Mouse (Mus musculus) ES-E14 (cell line): ENCODE measurements at regions not wholly inside any gene's neighbourhood (a gene's known extent, or its start where the extent isn't known, plus 50 kb on each side); places are given as distances from the start of the nearest gene placed in this dataset.

Experiments
- DNase-seq: peaks from one replicate; pipeline ENCODE4 v3.0.0-alpha.2; 2013; ENCODE audit warnings: low read depth, low spot score
- H3K27ac ChIP-seq: 2 replicates; pipeline ENCODE4 v1.5.1; 2012; ENCODE audit warnings: low read depth, mild to moderate bottlenecking, low read length, moderate library complexity, mixed read lengths; ENCODE audit not compliant: poor library complexity, insufficient read depth, severe bottlenecking
- H3K36me3 ChIP-seq: 2 replicates; pipeline ENCODE4 v1.6.1; 2012; ENCODE audit warnings: mild to moderate bottlenecking, low read length, moderate library complexity, mixed read lengths; ENCODE audit not compliant: control insufficient read depth, poor library complexity, insufficient read depth, severe bottlenecking
- H3K4me1 ChIP-seq, 2 experiments: fragments of 150-350 bp in 1 of 2; sonication (generic) in 1 of 2; 2 replicates each; pipeline ENCODE4 v1.6.1; 2012; ENCODE audit warnings: low read length in 2 of 2, mild to moderate bottlenecking in 1 of 2, mixed read lengths in 1 of 2; ENCODE audit not compliant: control insufficient read depth in 2 of 2, insufficient read depth in 2 of 2, poor library complexity in 1 of 2
- H3K4me3 ChIP-seq, 2 experiments: fragments of 150-350 bp in 1 of 2; sonication (generic) in 1 of 2; 2 replicates each; pipeline ENCODE4 v1.5.1; 2012; ENCODE audit warnings: low read length in 2 of 2, low read depth in 1 of 2, mild to moderate bottlenecking in 1 of 2, mixed read lengths in 1 of 2; ENCODE audit not compliant: insufficient read depth in 1 of 2, poor library complexity in 1 of 2, severe bottlenecking in 1 of 2
- H3K9ac ChIP-seq: 2 replicates; pipeline ENCODE4 v1.6.1; 2012; ENCODE audit warnings: low read depth, mild to moderate bottlenecking, low read length, mixed read lengths; ENCODE audit not compliant: poor library complexity, insufficient read depth, severe bottlenecking
- H3K9me3 ChIP-seq: fragments of 150-350 bp; sonication (generic); 2 replicates; pipeline ENCODE4 v1.6.1; 2012; ENCODE audit warnings: low read depth, mild to moderate bottlenecking, low read length; ENCODE audit not compliant: control insufficient read depth, insufficient read depth
- CHD2 ChIP-seq: IDR thresholded peaks from 2 replicates; pipeline ENCODE4 v1.6.1; 2014; ENCODE audit warnings: mild to moderate bottlenecking, low read depth, low read length, inconsistent platforms
- HCFC1 ChIP-seq: IDR thresholded peaks from 2 replicates; pipeline ENCODE4 v1.6.1; 2012; ENCODE audit warnings: low read length, inconsistent platforms, borderline replicate concordance; ENCODE audit not compliant: insufficient read depth
- MAFK ChIP-seq: IDR thresholded peaks from 2 replicates; pipeline ENCODE4 v1.6.1; 2014; ENCODE audit warnings: mild to moderate bottlenecking, low read depth, low read length, inconsistent platforms; ENCODE audit not compliant: insufficient read depth
- ZC3H11A ChIP-seq: IDR thresholded peaks from 2 replicates; pipeline ENCODE4 v1.6.1; 2012; ENCODE audit warnings: low read depth, mild to moderate bottlenecking, inconsistent platforms, low read length, borderline replicate concordance
- ZNF384 ChIP-seq: IDR thresholded peaks from 2 replicates; pipeline ENCODE4 v1.6.1; 2012; ENCODE audit warnings: low read depth, low read length, inconsistent platforms
- in situ Hi-C, 2 experiments: fragments of 600-800 bp; cut with MboI; formaldehyde crosslinking; loops; one replicate each; pipeline ENCODE4 v1.15.1; 2025; ENCODE audit warnings: low sequenced_read_pairs in 2 of 2, inconsistent platforms in 1 of 2; ENCODE audit not compliant: unreplicated experiment in 2 of 2

DNA sequence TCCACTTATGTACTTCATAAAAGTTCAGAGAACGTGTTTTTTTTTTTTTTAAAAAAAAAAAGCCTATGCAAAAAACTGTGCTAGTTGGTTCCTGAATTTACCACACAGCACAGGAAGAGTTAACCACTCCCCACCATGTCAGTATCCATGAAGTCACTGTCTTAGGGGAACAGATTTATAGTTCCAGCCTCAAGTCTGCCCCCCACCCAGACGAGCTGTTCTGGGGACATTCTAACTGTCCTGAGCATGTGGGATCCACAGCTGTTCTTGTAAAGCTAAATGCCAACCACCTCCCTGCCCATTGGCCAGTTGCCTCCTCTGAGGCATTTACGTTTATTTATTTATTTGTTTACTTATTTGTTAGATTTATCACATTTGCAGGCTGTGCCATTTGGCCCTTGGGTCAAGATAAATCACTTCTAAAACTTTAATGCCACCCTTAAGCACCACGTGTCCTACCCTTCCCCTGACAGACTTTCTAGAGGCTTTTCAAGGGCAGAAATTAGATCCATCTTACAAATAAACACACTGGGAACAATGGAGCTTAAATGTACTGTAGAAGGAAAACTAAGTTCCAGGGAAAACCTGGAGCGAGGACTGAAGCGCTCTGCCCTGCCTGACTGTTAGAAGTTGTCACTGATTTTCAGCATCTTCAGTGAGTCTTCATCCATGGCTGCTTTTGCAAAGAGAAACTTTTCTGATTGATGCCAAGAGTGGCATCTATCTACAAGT lies 343.7 kb upstream of the Nfe2l3 start:
- TF ChIP-seq ZC3H11A (no peak), CHD2 (no peak), MAFK (no peak), HCFC1 (no peak), ZNF384 (no peak)
- H3K4me1 ChIP-seq = no peaks in the 10 kb centered on the region
- no peak for DNase-seq
- H3K27ac ChIP-seq = no peak overlapping the region
- no peaks in the 10 kb centered on the region for H3K9me3 ChIP-seq
- H3K4me3 ChIP-seq = no peak overlapping the region
- in situ Hi-C loops = no loop called here
- H3K36me3 ChIP-seq = no peaks in the 10 kb centered on the region
- H3K9ac ChIP-seq = no peak overlapping the region

DNA sequence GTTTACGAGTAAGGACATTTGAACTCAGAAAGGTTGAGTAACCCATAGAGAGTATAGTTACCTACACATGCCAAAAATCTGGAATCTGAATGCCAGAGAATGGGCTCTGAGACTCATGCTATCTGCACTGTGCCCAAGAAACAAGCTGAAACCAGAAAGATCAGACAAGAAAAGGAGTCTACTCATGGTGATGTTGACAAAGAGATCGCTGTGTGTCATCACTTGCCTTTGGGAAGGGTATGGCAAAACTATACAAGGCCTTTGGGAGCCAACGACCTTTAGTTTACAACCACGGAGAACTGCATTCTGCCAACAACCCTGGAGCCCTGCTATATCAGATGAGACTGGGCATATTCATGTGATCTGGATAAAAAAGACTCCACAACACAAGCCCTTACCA lies 339.3 kb upstream of the Nfe2l3 start:
- Histone ChIP-seq H3K27ac (no peak overlapping the region), H3K4me3 (no peak overlapping the region), H3K9ac (no peak overlapping the region), H3K9me3 (no peaks in the 10 kb centered on the region), H3K4me1 (no peaks in the 10 kb centered on the region), H3K36me3 (no peaks in the 10 kb centered on the region)
- in situ Hi-C loops = no loop called here
- no peak for DNase-seq
- TF ChIP-seq MAFK = no peak
- no peak for TF ChIP-seq ZC3H11A
- no peak for TF ChIP-seq ZNF384
- no peak for TF ChIP-seq CHD2
- TF ChIP-seq HCFC1 = no peak

DNA sequence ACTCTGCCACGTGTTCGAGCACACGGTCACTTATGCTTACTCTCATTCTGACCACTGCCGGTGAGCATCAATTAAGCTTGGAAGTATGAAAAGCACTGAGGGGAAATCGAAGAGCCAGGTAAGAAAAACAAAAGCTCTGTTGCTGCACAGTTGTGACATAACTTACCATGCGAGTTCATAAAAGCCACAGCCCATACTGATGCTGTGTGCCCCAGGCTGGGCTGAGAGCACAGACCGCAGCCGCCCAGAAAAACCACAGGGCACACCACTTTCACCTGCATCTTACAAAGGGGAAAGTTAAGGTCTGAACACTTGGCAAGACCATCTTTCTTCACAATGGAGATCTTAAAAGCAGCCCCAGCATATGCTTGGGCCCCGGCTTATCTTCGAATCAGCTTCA lies 338.2 kb upstream of the Nfe2l3 start:
- H3K9me3 ChIP-seq = no peaks in the 10 kb centered on the region
- no peak for DNase-seq
- H3K4me1 ChIP-seq = no peaks in the 10 kb centered on the region
- no peak overlapping the region for H3K4me3 ChIP-seq
- no peaks in the 10 kb centered on the region for H3K36me3 ChIP-seq
- TF ChIP-seq CHD2 (no peak), HCFC1 (no peak), ZNF384 (no peak), ZC3H11A (no peak), MAFK (no peak)
- in situ Hi-C loops = no loop called here
- H3K9ac ChIP-seq = no peak overlapping the region
- no peak overlapping the region for H3K27ac ChIP-seq

DNA sequence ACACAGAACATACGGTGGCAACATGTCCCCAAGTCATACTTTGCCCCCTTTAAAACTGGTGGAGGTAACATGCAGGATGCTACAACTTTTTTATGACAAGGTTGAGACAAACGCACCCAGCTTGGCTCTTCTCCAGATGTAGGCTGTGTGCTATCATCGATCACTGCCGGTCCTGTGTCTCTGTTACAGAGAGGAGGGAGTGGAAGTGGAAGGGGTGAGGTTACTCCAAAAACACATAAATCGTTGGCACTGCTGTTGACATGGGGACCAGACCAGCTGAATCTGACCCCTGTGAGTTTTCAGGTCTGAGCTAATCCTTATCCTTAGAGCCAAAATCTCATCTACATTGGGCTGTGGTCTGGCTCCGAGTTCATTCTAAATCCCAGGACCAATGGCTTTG lies 335.0 kb upstream of the Nfe2l3 start:
- Histone ChIP-seq H3K4me1 (no peaks in the 10 kb centered on the region), H3K36me3 (no peaks in the 10 kb centered on the region), H3K27ac (no peak overlapping the region), H3K9ac (no peak overlapping the region), H3K4me3 (no peak overlapping the region), H3K9me3 (no peaks in the 10 kb centered on the region)
- TF ChIP-seq MAFK = no peak
- no peak for TF ChIP-seq HCFC1
- TF ChIP-seq ZNF384 = no peak
- TF ChIP-seq CHD2 = no peak
- TF ChIP-seq ZC3H11A = no peak
- DNase-seq = no peak
- in situ Hi-C loops = no loop called here

DNA sequence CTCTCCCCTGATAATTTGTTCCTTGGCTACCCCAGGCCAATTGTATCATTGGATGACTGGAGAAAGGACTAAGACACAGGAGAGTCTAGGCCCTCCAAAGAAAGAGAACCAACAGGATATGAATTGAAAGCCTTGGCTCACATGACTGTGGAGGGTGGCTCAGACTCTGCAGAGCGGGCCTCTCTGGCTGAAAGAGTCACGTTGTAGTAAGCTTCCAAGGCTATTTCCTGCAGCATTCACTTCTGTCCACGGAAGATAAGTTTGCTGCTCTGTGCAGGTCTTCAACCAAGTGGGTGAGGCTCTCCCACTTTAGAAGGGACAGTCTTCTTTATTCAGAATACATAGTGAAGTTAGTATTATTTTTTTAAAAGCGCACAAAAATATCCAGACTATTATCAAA lies 332.1 kb upstream of the Nfe2l3 start:
- in situ Hi-C loops = no loop called here
- H3K9ac ChIP-seq = no peak overlapping the region
- no peak for DNase-seq
- no peak overlapping the region for H3K27ac ChIP-seq
- no peaks in the 10 kb centered on the region for H3K4me1 ChIP-seq
- H3K4me3 ChIP-seq = no peak overlapping the region
- H3K9me3 ChIP-seq = no peaks in the 10 kb centered on the region
- TF ChIP-seq ZNF384 = no peak
- no peak for TF ChIP-seq MAFK
- H3K36me3 ChIP-seq = no peaks in the 10 kb centered on the region
